In genomic region chr8:10738486-10739081, GRCm38 (mm10) we compare ENCODE assay signal across 18 mouse cellular contexts.
A peak's percentile ranks its signal among the peaks of the same experiment; 100 is the strongest.
DNase-seq lines count a peak whose midpoint lies in the region; ATAC-seq lines count a peak whose summit lies in the region.
"Had no signal": no experiment of that assay in that cellular context is flagged by ENCODE, and none has a peak within 500 bp of the region (broad histone marks: within the 10 kb centered on the region; RNA-seq: fewer than 3 reads in every experiment).

No protein-coding gene starts in this region.

- no peak overlapping the region for H3K4me3 ChIP-seq in hindbrain, embryonic 11.5 days (ENCODE audit: low read depth, low read length)
- H3K4me3 ChIP-seq in midbrain, embryonic 12.5 days: no peak overlapping the region
- no peak overlapping the region for H3K4me3 ChIP-seq in intestine, embryonic 15.5 days (replicated peaks)
- no peak overlapping the region for H3K4me3 ChIP-seq in liver, embryonic 12.5 days
- H3K4me3 ChIP-seq: embryonic facial prominence, embryonic 15.5 days; heart, adult 2 months; left cerebral cortex, adult 2 months; lung, embryonic 15.5 days; megakaryocyte, embryonic 14.5 days; neural tube, embryonic 12.5 days had no signal

- peak; percentile 75 for DNase-seq in heart, adult 11 months
- no peak for DNase-seq in heart, postnatal 4 days
- DNase-seq in hindbrain, embryonic 11.5 days (ENCODE audit: low spot score): peak; percentile 34
- DNase-seq in lung, postnatal 4 days: no peak
- no peak for DNase-seq in adrenal gland, adult 18-20 months (ENCODE audit: low spot score in 2 of 2)
- DNase-seq: cerebellum, adult 9-11 months; heart, adult 2 months; kidney, adult 8-10 months; thymus, postnatal 25 days had no signal

- no peaks in the 10 kb centered on the region for H3K9me3 ChIP-seq in hindbrain, embryonic 11.5 days (ENCODE audit: control insufficient read depth, low read length)
- no peaks in the 10 kb centered on the region for H3K9me3 ChIP-seq in midbrain, embryonic 12.5 days
- H3K9me3 ChIP-seq in intestine, embryonic 15.5 days: no peaks in the 10 kb centered on the region
- no peaks in the 10 kb centered on the region for H3K9me3 ChIP-seq in liver, embryonic 12.5 days (replicated peaks)
- H3K9me3 ChIP-seq: embryonic facial prominence, embryonic 15.5 days; lung, embryonic 15.5 days; megakaryocyte, embryonic 14.5 days; neural tube, embryonic 12.5 days had no signal

- no peaks in the 10 kb centered on the region for H3K36me3 ChIP-seq in hindbrain, embryonic 11.5 days (ENCODE audit: control insufficient read depth, insufficient read depth, low read length)
- H3K36me3 ChIP-seq in midbrain, embryonic 12.5 days: no peaks in the 10 kb centered on the region
- H3K36me3 ChIP-seq in intestine, embryonic 15.5 days: no peaks in the 10 kb centered on the region
- no peaks in the 10 kb centered on the region for H3K36me3 ChIP-seq in liver, embryonic 12.5 days
- H3K36me3 ChIP-seq: embryonic facial prominence, embryonic 15.5 days; lung, embryonic 15.5 days; neural tube, embryonic 12.5 days had no signal

- ATAC-seq in hindbrain, embryonic 11.5 days (ENCODE audit: low FRiP score): peak; percentile 71
- ATAC-seq in midbrain, embryonic 12.5 days (ENCODE audit: low FRiP score, low read depth): peak; percentile 63
- ATAC-seq in intestine, embryonic 15.5 days: no peak
- no peak for ATAC-seq in liver, embryonic 12.5 days

- no peak overlapping the region for H3K4me2 ChIP-seq in hindbrain, embryonic 11.5 days (replicated peaks; ENCODE audit: low read depth, low read length)
- no peak overlapping the region for H3K4me2 ChIP-seq in midbrain, embryonic 12.5 days (replicated peaks)
- no peak overlapping the region for H3K4me2 ChIP-seq in intestine, embryonic 15.5 days (replicated peaks)
- H3K4me2 ChIP-seq in liver, embryonic 12.5 days: no peak overlapping the region
- H3K4me2 ChIP-seq: embryonic facial prominence, embryonic 15.5 days; lung, embryonic 15.5 days; neural tube, embryonic 12.5 days had no signal

- WGBS in hindbrain, embryonic 11.5 days: 41% methylated on average over 11 of the region's 11 CpGs
- whole genome bisulfite sequencing in midbrain, embryonic 12.5 days: 40% methylated on average over 11 of the region's 11 CpGs
- WGBS in intestine, embryonic 15.5 days: 64% methylated on average over 11 of the region's 11 CpGs
- WGBS in liver, embryonic 12.5 days (ENCODE audit: insufficient replicate concordance): 62% methylated on average over 11 of the region's 11 CpGs

- H3K4me1 ChIP-seq in hindbrain, embryonic 11.5 days (replicated peaks; ENCODE audit: control insufficient read depth, insufficient read depth, low read length): no peaks in the 10 kb centered on the region; the same call in 1 of the 2 replicates
- peaks cover 15% of the 10 kb centered on the region; the same call in 1 of the 2 replicates for H3K4me1 ChIP-seq in midbrain, embryonic 12.5 days
- H3K4me1 ChIP-seq in intestine, embryonic 15.5 days (replicated peaks): no peaks in the 10 kb centered on the region
- no peaks in the 10 kb centered on the region for H3K4me1 ChIP-seq in liver, embryonic 12.5 days
- H3K4me1 ChIP-seq: embryonic facial prominence, embryonic 15.5 days; lung, embryonic 15.5 days had no signal

- H3K9ac ChIP-seq in hindbrain, embryonic 11.5 days (ENCODE audit: low read depth, low read length): no peak overlapping the region
- no peak overlapping the region for H3K9ac ChIP-seq in midbrain, embryonic 12.5 days (replicated peaks)
- no peak overlapping the region for H3K9ac ChIP-seq in intestine, embryonic 15.5 days
- no peak overlapping the region for H3K9ac ChIP-seq in liver, embryonic 12.5 days
- H3K9ac ChIP-seq: embryonic facial prominence, embryonic 15.5 days; lung, embryonic 15.5 days; neural tube, embryonic 12.5 days had no signal

- no peaks in the 10 kb centered on the region for H3K27me3 ChIP-seq in hindbrain, embryonic 11.5 days (ENCODE audit: control insufficient read depth, insufficient read depth, low read length)
- no peaks in the 10 kb centered on the region for H3K27me3 ChIP-seq in midbrain, embryonic 12.5 days
- no peaks in the 10 kb centered on the region for H3K27me3 ChIP-seq in intestine, embryonic 15.5 days (replicated peaks)
- 0 out of 2 replicates have a peak, but pooled peaks cover 5% of the 10 kb centered on the region for H3K27me3 ChIP-seq in liver, embryonic 12.5 days (replicated peaks)
- H3K27me3 ChIP-seq: embryonic facial prominence, embryonic 15.5 days; lung, embryonic 15.5 days; neural tube, embryonic 12.5 days had no signal

- H3K27ac ChIP-seq in hindbrain, embryonic 11.5 days (ENCODE audit: low read depth, low read length): peak overlapping the region; percentile 19; the same call in 1 of the 2 replicates
- H3K27ac ChIP-seq in midbrain, embryonic 12.5 days (replicated peaks): peak overlapping the region; percentile 16
- no peak overlapping the region for H3K27ac ChIP-seq in intestine, embryonic 15.5 days
- no peak overlapping the region for H3K27ac ChIP-seq in liver, embryonic 12.5 days
- H3K27ac ChIP-seq: embryonic facial prominence, embryonic 15.5 days; heart, adult 2 months; left cerebral cortex, adult 2 months; lung, embryonic 15.5 days; neural tube, embryonic 12.5 days; stomach, postnatal 0 days had no signal

Comparison
In these comparisons a context has a peak if more than half of its experiments do, and no peak if none do; other contexts are left out.
1. DNase-seq: peak in heart, adult 11 months (single experiment) and hindbrain, embryonic 11.5 days (single experiment); none in heart, postnatal 4 days (single experiment), lung, postnatal 4 days (0 of 2) and adrenal gland, adult 18-20 months (0 of 2).
2. ATAC-seq: peak in hindbrain, embryonic 11.5 days (single experiment) and midbrain, embryonic 12.5 days (single experiment); none in intestine, embryonic 15.5 days (single experiment) and liver, embryonic 12.5 days (single experiment).
3. H3K27ac ChIP-seq: peak in hindbrain, embryonic 11.5 days (single experiment) and midbrain, embryonic 12.5 days (single experiment); none in intestine, embryonic 15.5 days (single experiment) and liver, embryonic 12.5 days (single experiment).